Mouse (Mus musculus) right cerebral cortex, postnatal 10 days (tissue): ENCODE data around the gene Gm19345.
A peak's percentile ranks its signal among the peaks of the same experiment; 100 is the strongest.

Source experiments
- DNase-seq, 2 experiments: peaks; one replicate each; pipeline ENCODE4 v3.0.0; 2021; ENCODE audit warnings: low spot score in 2 of 2

Gm19345 gene

GRCm38 (mm10) chr7:19826756-19827155 is 25.0 kb upstream of the Gm19345 start:
- no peak for DNase-seq

GRCm38 (mm10) chr7:19829694-19830093 is 22.1 kb upstream of the Gm19345 start:
- no peak for DNase-seq

- DNase-seq: peak; percentile 58 to 62
Observed at GRCm38 (mm10) chr7:19830682-19831156, 21.1 kb upstream of the Gm19345 start.

GRCm38 (mm10) chr7:19831837-19832236 is 20.0 kb upstream of the Gm19345 start:
- no peak for DNase-seq

- DNase-seq: no peak
Observed at GRCm38 (mm10) chr7:19834055-19834454, 17.7 kb upstream of the Gm19345 start.

- no peak for DNase-seq
Observed at GRCm38 (mm10) chr7:19836843-19837242, 15.0 kb upstream of the Gm19345 start.

- no peak for DNase-seq
Observed at GRCm38 (mm10) chr7:19840371-19840770, 11.4 kb upstream of the Gm19345 start.

- DNase-seq: no peak
Observed at GRCm38 (mm10) chr7:19840936-19841335, 10.9 kb upstream of the Gm19345 start.

- no peak for DNase-seq
Observed at GRCm38 (mm10) chr7:19841686-19842413, 10.0 kb upstream of the Gm19345 start.

- DNase-seq: no peak
Observed at GRCm38 (mm10) chr7:19842885-19843504, 8.8 kb upstream of the Gm19345 start.

- peak; percentile 45 to 62 for DNase-seq
Observed at GRCm38 (mm10) chr7:19843561-19843960, 8.2 kb upstream of the Gm19345 start.

GRCm38 (mm10) chr7:19844521-19845171 is 7.2 kb upstream of the Gm19345 start:
- no peak for DNase-seq

GRCm38 (mm10) chr7:19853526-19853925 is 1.7 kb downstream of the Gm19345 start:
- no peak for DNase-seq

- no peak for DNase-seq
Observed at GRCm38 (mm10) chr7:19855663-19856062, 3.9 kb downstream of the Gm19345 start.

- no peak for DNase-seq
Observed at GRCm38 (mm10) chr7:19856283-19856682, 4.5 kb downstream of the Gm19345 start.

- DNase-seq: no peak
Observed at GRCm38 (mm10) chr7:19859740-19860139, 7.9 kb downstream of the Gm19345 start.

GRCm38 (mm10) chr7:19861199-19861598 is 9.4 kb downstream of the Gm19345 start, which contains the start of gene Ceacam16:
Ceacam16 (minus strand) TSS chr7:19861299.
- DNase-seq: no peak

GRCm38 (mm10) chr7:19864241-19864640 is 12.4 kb downstream of the Gm19345 start:
- DNase-seq: no peak

- no peak for DNase-seq
Observed at GRCm38 (mm10) chr7:19865246-19866036, 13.6 kb downstream of the Gm19345 start.

GRCm38 (mm10) chr7:19866490-19866889 is 14.7 kb downstream of the Gm19345 start:
- DNase-seq: no peak

- DNase-seq: no peak
Observed at GRCm38 (mm10) chr7:19867751-19868399, 16.1 kb downstream of the Gm19345 start.
